Comparison of ENCODE assay signal across 19 mouse cellular contexts in genomic region chr16:57515636-57516035, GRCm38 (mm10).
DNase-seq lines count a peak whose midpoint lies in the region; ATAC-seq and TF ChIP-seq lines count a peak whose summit lies in the region.
"Had no signal": no experiment of that assay in that cellular context is flagged by ENCODE, and none has a peak within 500 bp of the region (broad histone marks: within the 10 kb centered on the region; RNA-seq: fewer than 3 reads in every experiment).

No protein-coding gene starts in this region.

- no peak for TF ChIP-seq CTCF in lung, postnatal 0 days (IDR thresholded peaks at IDR 0.05)
- TF ChIP-seq CTCF in lung, adult 2 months (IDR thresholded peaks at IDR 0.05; ENCODE audit: insufficient read depth, low read length), result no peak

- 63% methylated on average over 10 of the region's 10 CpGs for WGBS in heart, embryonic 12.5 days
- WGBS in lung, postnatal 0 days, result 60% methylated on average over 10 of the region's 10 CpGs
- WGBS in lung, adult 2 months, result 71% methylated on average over 10 of the region's 10 CpGs
- WGBS in stomach, embryonic 16.5 days, result 66% methylated on average over 10 of the region's 10 CpGs

- H3K27ac ChIP-seq in heart, embryonic 12.5 days (ENCODE audit: poor library complexity, severe bottlenecking), result no peak overlapping the region
- H3K27ac ChIP-seq in lung, postnatal 0 days (ENCODE audit: low read length), result no peak overlapping the region
- H3K27ac ChIP-seq in stomach, embryonic 16.5 days (ENCODE audit: low read length), result peak overlapping the region; percentile 42; the same call in 1 of the 2 replicates
- H3K27ac ChIP-seq: forebrain, embryonic 15.5 days; liver, embryonic 13.5 days; midbrain, embryonic 15.5 days had no signal

- no peak overlapping the region for H3K9ac ChIP-seq in heart, embryonic 12.5 days
- no peak overlapping the region for H3K9ac ChIP-seq in lung, postnatal 0 days (replicated peaks; ENCODE audit: low read depth)
- H3K9ac ChIP-seq in stomach, embryonic 16.5 days (ENCODE audit: low read length), result no peak overlapping the region
- H3K9ac ChIP-seq: forebrain, embryonic 15.5 days; liver, embryonic 13.5 days; midbrain, embryonic 15.5 days had no signal

- no peaks in the 10 kb centered on the region for H3K9me3 ChIP-seq in heart, embryonic 12.5 days (replicated peaks)
- H3K9me3 ChIP-seq in lung, postnatal 0 days (ENCODE audit: low read length), result no peaks in the 10 kb centered on the region
- no peaks in the 10 kb centered on the region for H3K9me3 ChIP-seq in stomach, embryonic 16.5 days (replicated peaks; ENCODE audit: control insufficient read depth, low read length)
- H3K9me3 ChIP-seq: forebrain, embryonic 15.5 days; liver, embryonic 13.5 days; midbrain, embryonic 15.5 days had no signal

- peak; percentile 11 for DNase-seq in adrenal gland, postnatal 14 days
- no peak for DNase-seq in adrenal gland, postnatal 25 days
- DNase-seq in heart, adult 18-20 months, result peak; percentile 39 to 45
- no peak for DNase-seq in lung, postnatal 0 days (ENCODE audit: low spot score)
- DNase-seq in lung, adult 2 months, result no peak
- no peak for DNase-seq in left cerebral cortex, postnatal 14 days (ENCODE audit: low spot score in 2 of 2)
- DNase-seq: cerebellum, adult 8-10 months; kidney, adult 9 months; kidney, postnatal 25 days; liver, embryonic 13.5 days; spleen, adult 18-20 months; thymus, adult 2 months had no signal

- no peak for TF ChIP-seq POLR2A in lung, adult 2 months (IDR thresholded peaks at IDR 0.05; ENCODE audit: borderline replicate concordance, extremely low read depth, low read depth, low read length)

- H3K4me2 ChIP-seq in heart, embryonic 12.5 days, result no peak overlapping the region
- H3K4me2 ChIP-seq in lung, postnatal 0 days (replicated peaks; ENCODE audit: low read depth, low read length), result no peak overlapping the region
- no peak overlapping the region for H3K4me2 ChIP-seq in stomach, embryonic 16.5 days (ENCODE audit: low read depth, low read length)
- H3K4me2 ChIP-seq: forebrain, embryonic 15.5 days; liver, embryonic 13.5 days; midbrain, embryonic 15.5 days had no signal

- peaks cover 10% of the 10 kb centered on the region for H3K4me1 ChIP-seq in heart, embryonic 12.5 days (replicated peaks)
- H3K4me1 ChIP-seq in lung, postnatal 0 days (ENCODE audit: insufficient read depth, low read depth, low read length), result no peaks in the 10 kb centered on the region
- H3K4me1 ChIP-seq in lung, adult 2 months (ENCODE audit: control insufficient read depth, insufficient read depth, low read length), result no peaks in the 10 kb centered on the region
- peaks cover 3% of the 10 kb centered on the region; the same call in 1 of the 2 replicates for H3K4me1 ChIP-seq in stomach, embryonic 16.5 days (ENCODE audit: control insufficient read depth, insufficient read depth, low read length)
- H3K4me1 ChIP-seq: forebrain, embryonic 15.5 days; liver, embryonic 13.5 days; midbrain, embryonic 15.5 days had no signal

- ATAC-seq in heart, embryonic 12.5 days (ENCODE audit: insufficient number of reproducible peaks, low FRiP score), result no peak
- peak; percentile 41; the same call in 1 of the 2 replicates for ATAC-seq in lung, postnatal 0 days
- ATAC-seq in stomach, embryonic 16.5 days (ENCODE audit: insufficient read depth, low FRiP score), result no peak; the same call in 1 of the 2 replicates
- ATAC-seq: CD4-positive, CD25-positive, alpha-beta regulatory T cell, adult 4 months; forebrain, embryonic 15.5 days; midbrain, embryonic 15.5 days had no signal

- TF ChIP-seq EP300 in lung, postnatal 0 days (IDR thresholded peaks at IDR 0.05), result no peak

- intact Hi-C loops in left cerebral cortex, postnatal 14 days (cut with DNase I), result no loop called here

- H3K4me3 ChIP-seq in heart, embryonic 12.5 days, result no peak overlapping the region
- no peak overlapping the region for H3K4me3 ChIP-seq in lung, postnatal 0 days (ENCODE audit: low read depth, low read length)
- H3K4me3 ChIP-seq in lung, adult 2 months (replicated peaks; ENCODE audit: extremely low read depth, low read depth, low read length), result no peak overlapping the region
- H3K4me3 ChIP-seq in stomach, embryonic 16.5 days (replicated peaks; ENCODE audit: low read length), result no peak overlapping the region
- H3K4me3 ChIP-seq: erythroblast, embryonic 14.5 days; forebrain, embryonic 15.5 days; liver, embryonic 13.5 days; midbrain, embryonic 15.5 days; myocyte had no signal

- no peaks in the 10 kb centered on the region for H3K36me3 ChIP-seq in heart, embryonic 12.5 days
- no peaks in the 10 kb centered on the region for H3K36me3 ChIP-seq in lung, postnatal 0 days (ENCODE audit: insufficient read depth, low read length)
- no peaks in the 10 kb centered on the region for H3K36me3 ChIP-seq in stomach, embryonic 16.5 days (ENCODE audit: control insufficient read depth, insufficient read depth, low read length)
- H3K36me3 ChIP-seq: forebrain, embryonic 15.5 days; liver, embryonic 13.5 days; midbrain, embryonic 15.5 days had no signal

- no peaks in the 10 kb centered on the region for H3K27me3 ChIP-seq in heart, embryonic 12.5 days (replicated peaks)
- H3K27me3 ChIP-seq in lung, postnatal 0 days (replicated peaks; ENCODE audit: insufficient read depth, low read length), result no peaks in the 10 kb centered on the region
- no peaks in the 10 kb centered on the region for H3K27me3 ChIP-seq in stomach, embryonic 16.5 days (ENCODE audit: control insufficient read depth, insufficient read depth, low read length)
- H3K27me3 ChIP-seq: forebrain, embryonic 15.5 days; liver, embryonic 13.5 days; midbrain, embryonic 15.5 days had no signal

Comparison
In these comparisons a context has a peak if more than half of its experiments do, and no peak if none do; other contexts are left out.
1. DNase-seq: peak in adrenal gland, postnatal 14 days (single experiment) and heart, adult 18-20 months (2 of 2); none in adrenal gland, postnatal 25 days (single experiment), lung, postnatal 0 days (single experiment), lung, adult 2 months (single experiment) and left cerebral cortex, postnatal 14 days (0 of 2).